Mouse (Mus musculus) erythroid progenitor cell, adult 5-6 weeks (primary cell): ENCODE data around the gene Rasa1. TPM values are rescaled to one million over a fixed set of nuclear protein-coding genes. Genes with fewer than 3 reads are reported as not detected.

Source experiments
- ATAC-seq: replicated peaks from 2 replicates; pipeline ENCODE4 v1.8.0; 2016; ENCODE audit warnings: moderate number of reproducible peaks, mild to moderate bottlenecking, moderate TSS enrichment, inconsistent platforms; ENCODE audit not compliant: poor library complexity, low FRiP score, severe bottlenecking
- total RNA-seq, 2 experiments: library from RNA; stranded (forward) in 1 of 2; stranded (reverse) in 1 of 2; fragments of 150-400 nt in 1 of 2; fragments of 186-747, 209-891 nt in 1 of 2; gene quantifications; 2 replicates each; pipeline versions ENCODE4 v1.2.3 to v1.2.4; 2015 to 2017; ENCODE audit warnings: low replicate concordance in 2 of 2

Rasa1 gene
- total RNA-seq (2015; ENCODE audit: low replicate concordance) = 44.9 and 52.3 TPM in 2 replicates
- 41.8 and 47.2 TPM in 2 replicates for total RNA-seq (2017; ENCODE audit: low replicate concordance)

DNA sequence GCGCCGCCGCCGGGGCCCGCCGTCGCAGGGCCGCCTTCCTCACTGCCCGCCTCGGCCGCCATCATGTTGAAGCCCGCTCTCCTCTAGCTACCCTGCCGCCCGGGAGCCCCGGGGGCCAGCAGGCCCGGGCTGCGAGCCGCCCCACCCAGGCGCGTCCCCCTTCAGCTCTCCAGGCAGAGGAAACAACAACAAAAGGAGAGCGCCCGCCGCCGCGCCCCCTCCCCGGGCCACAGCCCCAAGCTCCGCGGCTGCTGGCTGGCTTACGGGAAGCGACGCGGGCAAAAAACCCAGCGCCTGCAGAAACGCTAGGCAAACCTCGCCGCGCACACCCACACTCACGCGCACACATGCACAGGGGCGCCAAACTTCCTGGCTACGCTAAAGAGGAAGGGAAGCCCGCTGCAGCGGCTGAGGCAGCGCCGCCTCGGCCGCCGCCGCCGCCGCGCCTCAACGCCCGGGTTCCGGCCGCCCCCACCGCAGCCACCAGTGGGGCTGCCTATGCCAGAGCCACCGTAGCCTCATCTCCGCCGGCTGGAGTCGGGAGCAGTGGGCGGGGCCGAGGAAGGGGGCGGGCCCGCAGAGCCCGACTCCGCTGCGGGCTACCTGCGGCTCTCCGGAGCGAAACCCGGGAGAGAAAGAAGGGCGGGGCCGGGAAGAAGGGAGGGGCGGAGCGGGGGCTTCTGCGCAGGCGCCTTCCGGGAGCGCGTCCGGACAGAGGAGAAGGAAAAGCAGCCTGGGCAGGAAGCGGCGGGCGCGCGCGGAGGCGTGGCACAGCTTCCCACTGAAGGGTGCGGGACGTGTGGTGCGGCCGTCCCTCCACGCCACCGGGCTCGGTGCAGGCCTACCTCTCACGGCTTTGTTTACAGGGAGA lies at the start of gene Rasa1:
Gene Rasa1 (minus strand): TSS at position 288 of the 871 bp plus-strand sequence.
- peak; percentile 91 for ATAC-seq

DNA sequence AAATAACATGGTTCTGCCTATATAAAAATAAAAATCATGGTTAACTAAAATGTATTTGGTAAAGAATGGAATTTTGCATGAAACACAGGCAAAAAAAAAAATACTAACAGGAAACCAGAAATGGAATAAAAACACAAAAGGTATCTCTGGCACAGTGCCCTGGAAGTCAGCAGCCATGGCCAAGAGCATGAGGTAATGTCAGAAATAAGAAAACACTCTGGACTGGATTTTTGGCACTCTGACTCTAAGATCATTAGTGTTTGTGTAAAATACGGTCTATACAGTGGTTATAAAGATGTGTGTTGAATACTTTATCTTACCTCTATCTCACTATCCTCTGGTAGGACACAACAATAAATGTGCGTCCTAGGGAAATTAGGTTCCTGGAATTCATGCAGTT lies 22.6 kb upstream of the Rasa1 start:
- no peak for ATAC-seq

DNA sequence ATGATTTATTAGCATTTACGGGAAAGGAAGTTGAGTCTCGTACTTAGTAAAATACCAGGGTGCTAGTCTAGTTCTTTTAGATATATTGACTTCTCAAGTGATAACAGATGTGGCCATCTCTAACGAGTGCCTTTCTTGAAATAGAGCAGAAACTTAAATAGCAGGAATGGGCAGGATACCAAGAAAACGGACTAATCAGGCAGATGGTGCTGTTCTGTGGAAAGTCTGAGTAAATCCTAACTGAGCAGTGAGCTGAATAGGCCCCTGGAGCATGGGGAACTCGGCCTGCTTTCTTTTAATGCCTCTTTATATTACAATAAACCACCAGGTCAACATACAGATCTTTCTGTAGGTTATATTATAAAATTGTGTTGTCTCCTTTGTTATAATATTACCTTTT lies 22.0 kb upstream of the Rasa1 start:
- ATAC-seq = no peak

DNA sequence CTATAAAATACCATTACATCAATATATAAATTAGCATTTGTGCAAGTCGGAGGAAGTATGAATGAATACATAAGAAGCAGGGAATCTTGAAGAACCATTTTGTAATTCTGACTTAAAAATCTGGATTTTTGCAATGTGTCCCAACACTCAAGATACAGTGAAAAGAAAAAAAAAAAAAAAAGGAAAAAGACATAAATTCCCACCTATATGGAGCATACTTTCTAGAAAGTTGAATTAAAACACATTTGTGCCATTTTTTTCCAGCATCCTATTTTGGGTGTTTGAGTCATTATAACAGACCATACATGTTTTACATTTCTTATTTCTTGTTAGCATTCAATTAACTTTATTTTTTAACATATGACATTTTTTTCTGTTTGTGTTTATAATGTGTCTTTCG lies 21.6 kb upstream of the Rasa1 start:
- no peak for ATAC-seq

DNA sequence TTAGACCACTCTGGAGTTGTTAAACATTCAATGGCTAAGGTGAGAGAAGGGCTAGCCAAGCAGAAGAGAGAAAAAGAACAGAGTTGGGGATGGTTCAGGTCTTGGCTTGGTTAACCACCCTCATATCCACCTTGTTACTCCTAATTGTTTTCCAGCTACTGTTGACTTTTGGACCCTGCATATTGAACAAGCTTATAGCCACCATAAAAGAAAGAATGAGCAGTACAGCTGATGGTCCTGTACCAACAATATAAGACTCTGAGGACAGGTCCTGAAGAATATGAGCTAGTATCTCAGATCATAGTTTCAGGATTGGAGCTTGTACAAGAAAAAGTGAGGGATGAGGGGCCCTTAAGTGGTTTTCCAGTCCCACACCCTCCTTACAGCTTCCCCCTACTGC lies 17.1 kb upstream of the Rasa1 start:
- no peak for ATAC-seq

DNA sequence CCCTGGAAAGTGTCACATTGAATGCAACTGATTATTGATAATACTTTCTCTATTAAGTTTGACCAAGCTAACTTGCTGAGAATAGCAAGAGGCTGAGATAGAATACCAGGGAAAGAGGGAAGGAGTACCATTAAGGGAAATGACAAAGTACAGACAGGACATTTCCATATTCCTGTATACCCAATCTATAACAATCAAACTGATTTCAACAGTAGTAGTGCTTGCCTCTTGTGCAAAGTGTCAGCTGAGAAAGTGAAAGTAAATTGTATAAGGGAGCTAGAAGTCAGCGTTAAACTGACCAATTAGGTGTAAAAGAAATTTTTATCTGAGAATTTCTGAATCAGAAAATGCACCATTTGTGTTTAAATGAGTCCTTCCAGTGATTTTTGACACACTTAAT lies 1.7 kb upstream of the Rasa1 start:
- ATAC-seq = no peak

DNA sequence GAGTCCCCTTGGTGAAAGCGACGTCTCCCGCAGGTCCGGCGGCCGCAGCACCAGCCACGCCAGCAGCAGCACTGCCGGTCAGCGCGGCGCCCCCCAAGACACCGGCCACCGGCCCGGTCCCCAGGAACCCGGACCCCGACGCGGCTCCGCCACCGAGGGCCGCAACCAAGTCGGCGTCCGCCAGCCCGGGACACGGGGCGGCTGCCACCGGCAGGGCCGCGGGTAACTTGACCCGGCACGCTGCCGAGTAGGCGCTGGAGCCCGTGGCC lies 422 bp downstream of the Rasa1 start:
- ATAC-seq = no peak

DNA sequence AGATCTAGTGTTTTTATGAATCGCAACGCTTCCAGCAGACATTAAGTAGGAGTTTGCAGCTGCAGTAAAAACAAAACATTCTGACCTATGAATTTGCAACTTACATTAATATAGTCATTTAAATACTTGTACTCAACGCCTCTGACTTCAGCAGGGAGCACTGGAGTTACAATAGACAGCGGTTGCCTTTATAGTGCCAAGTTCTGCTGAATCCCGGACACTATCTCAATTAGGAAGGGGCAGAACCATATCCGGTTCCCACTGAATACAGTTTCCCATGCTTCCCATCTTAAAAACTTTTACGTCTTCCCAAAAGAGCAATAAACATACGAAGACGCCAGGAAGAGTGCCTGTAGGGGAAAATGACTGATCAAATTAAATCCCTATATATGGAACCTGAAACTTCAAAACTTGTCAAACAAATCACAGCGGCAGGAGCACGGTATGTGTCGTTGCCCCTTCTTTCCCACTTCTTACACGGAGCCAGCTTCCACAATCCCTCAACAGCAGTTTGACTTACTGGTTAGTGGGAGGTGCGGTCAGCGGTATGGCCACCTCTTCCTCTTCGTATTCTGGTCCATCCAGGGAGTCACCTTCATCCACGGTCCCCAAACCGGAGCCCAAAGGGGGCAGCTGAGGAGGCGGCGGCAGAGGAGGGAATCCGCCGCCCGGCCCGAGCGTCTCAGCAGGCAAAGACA lies 905 bp downstream of the Rasa1 start:
- peak; percentile 28 for ATAC-seq

DNA sequence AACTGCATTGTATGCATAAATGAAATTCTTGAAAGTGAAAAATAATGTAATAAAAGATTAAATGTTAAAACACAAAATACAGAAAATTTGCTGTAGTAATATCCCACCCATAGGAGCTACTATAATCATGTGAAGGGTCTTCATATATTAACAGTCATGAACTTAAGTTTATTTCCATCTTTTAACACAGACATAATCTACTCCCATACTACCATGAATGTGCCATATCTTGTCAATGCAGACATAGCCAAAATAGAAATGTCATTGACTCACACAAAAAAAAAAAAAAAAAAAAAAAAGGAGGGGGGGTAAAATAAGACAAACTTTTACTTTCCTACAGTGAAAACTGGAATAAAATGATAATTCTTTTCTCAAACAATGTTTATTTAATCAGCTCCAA lies 6.3 kb downstream of the Rasa1 start:
- no peak for ATAC-seq

DNA sequence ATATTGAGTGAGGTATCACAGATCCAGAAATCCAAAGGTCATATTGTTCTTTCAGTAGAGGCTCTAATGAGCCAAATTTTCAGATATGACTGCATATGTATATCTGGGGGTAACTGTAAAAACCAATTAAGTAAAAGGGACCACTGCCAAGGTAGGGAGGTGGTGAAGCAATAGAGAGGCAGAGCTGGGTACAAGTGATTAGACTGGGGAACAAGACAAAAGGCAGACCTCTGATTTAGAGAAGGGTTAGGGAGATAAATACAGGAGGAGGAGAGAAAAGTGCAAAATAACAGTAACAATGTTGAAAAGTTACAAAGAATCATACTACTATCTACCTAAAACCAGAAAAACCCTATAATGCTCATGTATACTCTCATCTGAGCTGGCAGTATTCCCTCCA lies 10.0 kb downstream of the Rasa1 start:
- ATAC-seq = no peak

DNA sequence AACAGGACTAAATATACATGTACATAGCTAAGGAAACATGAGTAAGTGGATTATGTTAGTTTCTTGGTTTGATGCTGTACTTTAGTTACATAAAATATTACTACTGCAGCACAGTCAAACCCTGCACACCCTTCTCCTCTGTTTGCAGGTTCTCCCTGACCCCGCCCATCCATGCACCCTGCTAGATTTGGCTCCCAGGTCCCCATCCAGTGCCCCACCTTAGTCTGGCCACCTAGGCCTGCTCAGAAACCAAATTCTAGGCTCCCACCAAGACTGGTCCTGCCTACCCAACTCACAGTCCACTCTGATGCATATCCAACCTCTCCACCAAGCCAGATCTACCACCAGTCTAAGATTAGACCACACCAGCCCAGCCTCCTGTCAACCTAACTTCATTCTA lies 14.4 kb downstream of the Rasa1 start:
- peak; percentile 64; the same call in 1 of the 2 replicates for ATAC-seq

DNA sequence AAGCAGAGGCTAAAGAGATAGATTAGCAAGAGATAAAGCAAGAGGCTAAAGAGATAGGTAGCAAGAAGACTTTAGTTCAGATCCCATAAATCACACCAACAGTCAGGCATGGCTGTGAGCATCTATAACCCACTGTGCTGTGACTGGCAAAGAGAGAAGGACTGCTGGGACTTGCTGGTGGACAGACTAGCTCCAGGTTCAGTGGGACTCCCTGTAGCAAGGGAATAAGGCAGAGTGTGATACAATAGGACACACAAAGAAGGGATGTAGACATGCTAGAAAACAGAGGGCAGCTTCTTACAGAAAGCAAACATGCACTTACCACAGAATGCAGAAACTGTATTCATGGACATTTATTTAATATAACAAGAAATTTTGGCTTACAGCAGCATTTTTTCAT lies 15.1 kb downstream of the Rasa1 start:
- ATAC-seq = no peak

DNA sequence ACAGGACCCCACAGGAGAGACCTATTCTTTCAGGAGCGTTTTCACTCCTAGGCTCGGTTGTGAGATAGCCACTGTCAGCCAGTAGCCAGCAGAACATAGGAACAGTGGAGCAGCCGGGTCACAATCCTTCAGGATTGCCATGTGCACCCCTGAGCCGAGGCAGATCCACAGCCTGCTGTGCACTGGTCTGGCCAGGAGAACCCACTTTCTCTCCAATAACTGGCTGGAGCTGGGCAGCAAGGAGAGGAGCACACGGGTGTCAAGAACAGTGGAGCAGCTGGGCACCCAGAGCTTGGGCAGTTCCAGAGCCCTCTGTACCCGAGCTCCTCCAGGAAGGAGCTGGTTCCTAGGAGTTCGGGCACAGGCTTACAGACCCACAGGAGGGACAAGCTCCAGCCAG lies 50.2 kb downstream of the Rasa1 start:
- no peak for ATAC-seq

DNA sequence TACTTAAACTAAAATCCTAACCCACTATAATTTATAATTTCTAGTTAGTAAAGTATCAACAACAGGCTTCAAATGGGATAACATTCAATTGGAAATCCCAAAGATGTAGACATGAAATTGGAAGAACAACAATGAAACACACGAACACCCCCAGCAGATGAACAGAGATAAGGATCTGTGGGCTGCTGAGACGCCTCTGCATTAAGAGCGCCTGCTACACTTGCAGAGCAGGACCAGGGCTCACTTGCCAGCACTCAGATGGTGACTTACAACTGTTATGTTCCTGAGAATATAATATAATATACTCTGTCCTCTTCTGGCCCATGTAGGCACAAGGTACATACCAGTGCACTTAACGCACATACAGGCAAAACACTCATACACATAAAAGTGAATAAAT lies 70.3 kb downstream of the Rasa1 start:
- ATAC-seq = no peak

DNA sequence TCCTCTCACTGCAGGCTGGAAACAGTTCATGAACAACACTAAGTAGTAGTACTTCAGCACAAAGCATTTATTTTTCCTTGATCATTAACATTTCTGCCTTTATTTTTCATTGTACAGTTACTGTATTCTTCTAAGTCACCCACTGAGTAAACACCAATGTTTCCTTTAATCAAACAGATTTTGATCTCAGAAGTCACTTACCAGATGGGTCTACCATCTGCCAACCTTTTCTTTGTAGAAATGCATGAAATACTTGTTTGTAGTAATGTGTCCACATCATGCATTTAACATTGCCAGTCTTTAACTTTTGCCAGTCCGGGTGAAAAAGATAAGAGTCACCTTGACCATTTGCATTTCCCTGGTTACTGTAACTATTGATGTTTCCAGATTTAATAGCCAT lies 78.6 kb downstream of the Rasa1 start:
- no peak for ATAC-seq

DNA sequence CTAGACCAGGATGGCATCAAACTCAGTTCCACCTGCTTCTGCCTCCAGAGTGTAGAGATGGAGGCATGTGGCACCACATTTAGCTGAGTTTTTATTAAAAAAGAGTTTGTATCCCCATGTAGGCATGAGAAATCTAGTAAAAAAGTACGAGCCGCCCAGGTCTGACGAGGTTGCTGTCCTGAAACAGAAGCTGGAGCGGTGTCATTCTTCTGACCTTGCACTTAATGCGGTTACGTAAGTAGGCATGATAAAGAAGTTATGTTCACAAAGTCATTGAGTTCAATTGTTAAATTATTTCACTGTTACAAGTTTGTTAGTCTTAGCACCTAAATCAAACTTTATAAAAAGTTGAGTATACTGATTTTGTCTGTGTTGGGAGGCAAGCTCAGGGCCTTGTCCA lies 80.3 kb downstream of the Rasa1 start:
- no peak for ATAC-seq

DNA sequence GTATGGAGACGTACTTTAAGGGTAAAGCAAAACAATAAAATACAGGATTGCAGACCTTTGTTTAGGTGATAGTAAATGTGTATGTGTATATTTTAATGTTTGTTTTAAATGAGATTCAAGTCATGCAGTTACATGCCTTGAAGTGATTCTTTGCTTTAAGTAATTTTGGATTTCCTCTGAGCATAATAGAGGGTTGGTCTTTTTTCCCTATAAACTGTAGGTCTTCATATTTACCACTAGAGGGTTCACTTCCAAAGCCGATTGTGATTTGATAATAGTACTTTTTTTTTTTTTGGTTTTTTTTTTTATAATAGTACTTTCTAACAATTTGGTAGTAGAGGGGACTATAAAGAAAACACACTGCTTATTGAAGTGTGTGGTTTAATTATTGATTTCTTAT lies 81.4 kb downstream of the Rasa1 start:
- no peak for ATAC-seq

DNA sequence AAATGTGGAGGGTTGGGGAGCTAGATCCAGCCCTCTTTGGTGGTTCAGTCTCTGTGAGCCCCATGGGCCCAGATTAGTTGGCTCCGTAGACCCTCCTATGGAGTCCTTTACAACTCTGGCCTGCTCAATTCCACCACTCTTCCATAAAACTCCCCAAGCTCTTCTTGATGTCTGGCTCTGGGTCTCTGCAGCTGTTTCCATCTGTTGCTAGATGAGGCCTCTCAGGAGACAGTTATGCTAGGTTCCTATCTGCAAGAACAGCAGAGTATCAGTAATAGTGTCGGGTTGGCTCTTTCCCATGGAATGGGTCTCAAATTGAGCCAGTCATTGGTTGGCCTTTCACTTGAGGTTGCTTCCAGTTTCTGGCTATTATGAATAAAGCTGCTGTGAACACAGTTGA lies 97.7 kb downstream of the Rasa1 start:
- ATAC-seq = no peak

DNA sequence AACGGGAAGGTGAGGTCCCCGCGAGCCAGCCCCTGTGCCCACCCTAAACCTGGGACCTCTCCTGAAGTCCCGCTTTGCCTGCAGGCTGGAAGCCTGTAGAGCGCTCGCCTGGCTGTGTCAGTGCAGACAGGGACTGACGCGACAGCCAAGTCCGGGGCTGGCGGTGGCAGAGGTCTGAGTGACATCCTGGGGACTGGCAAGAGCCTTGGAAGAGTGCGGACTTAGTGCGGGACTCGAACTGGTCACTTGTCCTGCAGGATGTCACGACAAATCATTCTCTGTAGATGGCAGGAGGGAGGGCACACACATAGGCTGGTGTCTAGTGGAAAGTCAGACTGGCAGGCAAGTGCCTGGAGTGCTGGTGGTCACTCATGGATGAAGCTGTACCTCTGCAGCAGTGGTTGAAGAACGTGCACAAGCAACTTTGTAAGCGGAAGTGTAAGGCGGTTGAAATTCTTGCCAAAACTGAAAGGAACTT lies 99.2 kb downstream of the Rasa1 start:
- peak; percentile 69 for ATAC-seq

DNA sequence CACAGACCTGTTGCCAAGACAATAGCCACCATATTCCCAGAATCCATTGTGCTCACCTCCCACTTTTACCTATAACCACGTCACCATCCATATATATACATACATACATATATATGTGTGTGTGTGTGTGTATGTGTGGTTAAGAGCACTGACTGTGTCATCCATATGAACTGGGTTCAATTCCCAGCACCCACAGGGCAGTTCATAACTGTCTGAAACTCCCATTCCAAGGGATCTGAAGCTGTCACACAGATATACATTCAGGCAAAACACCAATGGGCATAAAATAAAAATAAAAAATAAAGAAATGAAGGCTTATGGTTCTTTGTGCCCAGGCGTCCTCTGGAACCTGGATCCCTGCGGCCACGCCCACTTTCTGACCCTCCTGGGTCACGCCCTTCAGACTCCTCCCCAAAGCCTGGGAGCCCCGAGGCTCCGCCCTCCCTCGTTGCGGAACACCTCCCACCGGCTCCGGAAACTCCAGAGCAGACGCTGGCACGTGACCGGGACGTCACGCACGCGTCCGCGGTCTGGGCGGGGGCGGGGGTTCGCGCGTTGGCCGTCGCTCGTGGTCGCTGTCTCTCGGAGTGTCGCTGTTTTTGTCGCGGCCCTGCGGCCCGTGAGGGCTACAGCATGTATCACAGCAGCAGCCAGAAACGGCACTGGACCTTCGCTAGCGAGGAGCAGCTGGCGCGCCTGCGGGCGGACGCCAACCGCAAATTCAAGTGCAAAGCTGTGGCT lies 99.9 kb downstream of the Rasa1 start, which contains the start of gene Ccnh:
Gene Ccnh (plus strand): TSS at position 506 of the 741 bp plus-strand sequence.
- ATAC-seq = peak; percentile 98
